ENCODE assay signal across 27 mouse cellular contexts in the genomic region with DNA sequence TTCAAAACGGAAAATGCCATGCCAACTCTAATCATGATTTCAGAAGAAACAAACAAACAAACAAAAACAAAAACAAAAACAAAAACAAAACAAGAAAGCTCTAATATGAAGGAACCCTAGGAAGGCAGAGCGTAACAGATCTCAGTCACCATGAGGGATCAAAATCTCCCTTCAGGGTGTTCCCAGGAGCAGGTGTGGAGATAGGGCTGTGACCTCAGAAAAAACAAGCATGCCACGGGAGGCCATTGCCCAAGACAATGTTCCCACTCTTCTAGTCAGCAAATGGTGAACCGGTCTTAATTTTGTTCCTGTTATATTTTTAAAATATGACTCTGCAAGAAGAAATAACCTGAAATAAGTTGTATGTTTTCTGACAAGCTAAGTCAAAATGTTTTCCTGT.
"Had no signal": no experiment of that assay in that cellular context is flagged by ENCODE, and none has a peak within 500 bp of the region (broad histone marks: within the 10 kb centered on the region; RNA-seq: fewer than 3 reads in every experiment).

No protein-coding gene starts in this region.

- DNase-seq: left cerebral cortex, postnatal 4 days; liver; liver, embryonic 13.5 days; liver, postnatal 0 days; lung, adult 18-20 months; lung, adult 2 months; lung, embryonic 14.5 days; lung, postnatal 10 days; lung, postnatal 14 days; lung, postnatal 36 days; lung, postnatal 4 days; midbrain, embryonic 14.5 days had no signal

- H3K36me3 ChIP-seq: limb, embryonic 10.5 days; limb, embryonic 12.5 days; limb, embryonic 13.5 days; limb, embryonic 15.5 days; liver, embryonic 12.5 days; liver, embryonic 13.5 days; liver, embryonic 15.5 days; lung, embryonic 15.5 days; midbrain, embryonic 10.5 days; midbrain, embryonic 12.5 days; midbrain, embryonic 13.5 days; midbrain, embryonic 15.5 days had no signal

- H3K4me3 ChIP-seq: left cerebral cortex, adult 2 months; limb, embryonic 10.5 days; limb, embryonic 12.5 days; limb, embryonic 13.5 days; limb, embryonic 15.5 days; liver, embryonic 12.5 days; liver, embryonic 13.5 days; liver, embryonic 15.5 days; lung, embryonic 15.5 days; megakaryocyte, embryonic 14.5 days; midbrain, embryonic 10.5 days; midbrain, embryonic 12.5 days; midbrain, embryonic 13.5 days; midbrain, embryonic 15.5 days had no signal

- H3K4me2 ChIP-seq: limb, embryonic 12.5 days; limb, embryonic 13.5 days; limb, embryonic 15.5 days; liver, embryonic 11.5 days; liver, embryonic 12.5 days; liver, embryonic 13.5 days; liver, embryonic 15.5 days; lung, embryonic 14.5 days; lung, embryonic 15.5 days; midbrain, embryonic 11.5 days; midbrain, embryonic 12.5 days; midbrain, embryonic 13.5 days; midbrain, embryonic 15.5 days had no signal

- H3K27me3 ChIP-seq: limb, embryonic 12.5 days; limb, embryonic 13.5 days; limb, embryonic 15.5 days; liver, embryonic 12.5 days; liver, embryonic 13.5 days; liver, embryonic 15.5 days; lung, embryonic 15.5 days; megakaryocyte, embryonic 14.5 days; midbrain, embryonic 12.5 days; midbrain, embryonic 13.5 days; midbrain, embryonic 15.5 days had no signal
